Mouse (Mus musculus) lung, embryonic 16.5 days (tissue): ENCODE measurements around the gene Mon2. TPM values are rescaled to one million over a fixed set of nuclear protein-coding genes. Genes with fewer than 3 reads are reported as not detected.

Experiments used
- ATAC-seq: fragments of 200-750 bp; cut with Nextera tagmentation; 2 replicates; pipeline ENCODE4 v1.8.0; 2017; ENCODE audit warnings: low read depth, mild to moderate bottlenecking, moderate library complexity
- H3K27ac ChIP-seq: fragments of 300-500 bp; sonication (generic); 2 replicates; pipeline ENCODE4 v1.5.1; 2014; ENCODE audit warnings: mild to moderate bottlenecking, control low read depth, low read length
- H3K27me3 ChIP-seq: fragments of 300-500 bp; sonication (generic); 2 replicates; pipeline ENCODE4 v1.6.1; 2014; ENCODE audit warnings: low read depth, low read length, mixed read lengths; ENCODE audit not compliant: control insufficient read depth, insufficient read depth
- H3K36me3 ChIP-seq: fragments of 300-500 bp; sonication (generic); 2 replicates; pipeline ENCODE4 v1.6.1; 2014; ENCODE audit warnings: low read length; ENCODE audit not compliant: control insufficient read depth, insufficient read depth
- H3K4me1 ChIP-seq: fragments of 300-500 bp; sonication (generic); replicated peaks from 2 replicates; pipeline ENCODE4 v1.6.1; 2014; ENCODE audit warnings: low read length, mixed read lengths; ENCODE audit not compliant: control insufficient read depth, insufficient read depth
- H3K4me2 ChIP-seq: fragments of 300-500 bp; sonication (generic); 2 replicates; pipeline ENCODE4 v1.6.1; 2014; ENCODE audit warnings: low read depth, low read length, control low read depth
- H3K4me3 ChIP-seq: fragments of 300-500 bp; sonication (generic); 2 replicates; pipeline ENCODE4 v1.5.1; 2014; ENCODE audit warnings: mild to moderate bottlenecking, low read length, control low read depth
- H3K9ac ChIP-seq: fragments of 300-500 bp; sonication (generic); 2 replicates; pipeline ENCODE4 v1.6.1; 2014; ENCODE audit warnings: low read length, control low read depth
- H3K9me3 ChIP-seq: fragments of 300-500 bp; sonication (generic); 2 replicates; pipeline ENCODE4 v1.6.1; 2016; ENCODE audit warnings: low read length; ENCODE audit not compliant: control insufficient read depth
- WGBS: fragments of 180-500 bp; shearing (Covaris S2); extraction: QIAGEN DNeasy Blood & Tissue Kit; methylation state at CpG from one replicate; pipeline ENCODE4 v1.1.7; 2014; 5-methylcytosine and 5-hydroxymethylcytosine counted together
- polyA plus RNA-seq: library from polyadenylated mRNA; unstranded; fragments of >200 nt; fragmentation: Nextera tagmentation; extraction: Ambion mirVana; gene quantifications from 2 replicates; pipeline ENCODE4 v1.2.1, GENCODE M21; 2015

Mon2 gene
- polyA plus RNA-seq, 1 experiment from 2014 or later: 19.3 TPM

DNA sequence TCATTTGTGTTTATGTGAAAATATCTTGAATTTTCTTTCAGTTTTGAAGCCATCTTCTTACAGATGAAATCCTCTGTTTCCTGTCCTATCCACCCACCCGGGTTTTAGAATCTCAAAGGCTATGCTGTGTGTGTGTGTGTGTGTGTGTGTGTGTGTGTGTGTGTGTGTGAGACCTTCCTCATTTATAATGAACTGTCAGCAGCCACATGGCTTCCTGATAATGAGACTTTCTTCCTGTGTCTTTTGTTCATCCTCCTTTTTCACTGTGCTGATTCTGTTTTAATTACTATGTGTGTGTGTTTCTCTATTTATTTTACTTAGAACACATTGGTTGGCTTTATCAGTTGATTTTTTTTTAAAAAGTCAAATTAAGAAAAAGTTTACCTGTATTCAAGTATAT is 25.0 kb upstream of the Mon2 start:
- no peak for ATAC-seq
- no peak overlapping the region for H3K27ac ChIP-seq
- H3K4me1 ChIP-seq: no peaks in the 10 kb centered on the region
- no peak overlapping the region for H3K9ac ChIP-seq
- no peaks in the 10 kb centered on the region for H3K36me3 ChIP-seq
- H3K27me3 ChIP-seq: no peaks in the 10 kb centered on the region
- no peak overlapping the region for H3K4me2 ChIP-seq
- no peak overlapping the region for H3K4me3 ChIP-seq
- H3K9me3 ChIP-seq: no peaks in the 10 kb centered on the region
- 40% methylated on average over 1 of the region's 1 CpGs for WGBS

DNA sequence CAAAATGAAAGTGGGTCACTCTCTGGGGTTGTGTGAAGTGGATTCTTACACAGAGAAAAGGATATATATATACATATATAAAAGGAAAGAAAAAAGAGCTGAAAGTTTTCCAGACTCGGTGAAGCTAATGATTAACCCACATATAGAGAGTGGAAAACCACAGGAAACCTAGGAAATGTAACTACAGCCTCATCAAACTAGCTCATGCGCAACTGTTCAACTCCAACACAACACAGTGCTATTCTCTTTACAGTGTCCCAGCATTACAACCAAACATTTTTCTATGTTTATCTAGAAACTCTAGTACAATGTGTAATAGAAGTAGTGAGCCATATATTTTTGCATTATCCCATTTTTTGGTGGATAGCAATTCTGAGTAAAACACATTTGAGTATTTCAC is 24.3 kb upstream of the Mon2 start:
- no peaks in the 10 kb centered on the region for H3K36me3 ChIP-seq
- 60% methylated on average over 2 of the region's 2 CpGs for WGBS
- no peaks in the 10 kb centered on the region for H3K4me1 ChIP-seq
- H3K4me2 ChIP-seq: no peak overlapping the region
- no peaks in the 10 kb centered on the region for H3K9me3 ChIP-seq
- ATAC-seq: no peak
- H3K27me3 ChIP-seq: no peaks in the 10 kb centered on the region
- no peak overlapping the region for H3K27ac ChIP-seq
- H3K9ac ChIP-seq: no peak overlapping the region
- no peak overlapping the region for H3K4me3 ChIP-seq

DNA sequence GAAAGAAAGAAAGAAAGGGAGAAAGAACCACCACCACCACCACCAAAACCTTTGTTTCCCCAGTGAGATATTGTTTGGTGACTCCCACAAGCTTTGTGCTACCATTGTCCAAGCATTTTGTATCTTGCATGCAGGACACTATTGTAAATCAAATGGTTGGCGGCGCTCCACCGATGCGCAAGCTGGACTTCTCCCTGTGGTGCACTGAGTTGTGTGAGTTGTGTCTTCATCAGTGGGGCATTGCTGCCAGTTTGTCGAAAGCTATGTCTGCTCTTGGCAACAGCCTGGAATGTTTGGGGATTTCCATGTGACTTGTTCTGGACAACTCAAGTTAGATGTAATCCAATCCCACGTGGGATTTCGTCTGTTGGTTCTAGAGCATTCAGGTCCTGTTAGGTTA is 18.2 kb upstream of the Mon2 start:
- Histone ChIP-seq H3K9me3 (no peaks in the 10 kb centered on the region), H3K36me3 (no peaks in the 10 kb centered on the region), H3K27ac (no peak overlapping the region), H3K9ac (no peak overlapping the region), H3K4me2 (no peak overlapping the region), H3K4me3 (no peak overlapping the region), H3K27me3 (no peaks in the 10 kb centered on the region), H3K4me1 (no peaks in the 10 kb centered on the region)
- ATAC-seq: no peak
- WGBS: 79% methylated on average over 7 of the region's 7 CpGs

GRCm38 (mm10) chr10:123092577-123092976 is 16.3 kb upstream of the Mon2 start:
- 69% methylated on average over 3 of the region's 3 CpGs for WGBS
- no peaks in the 10 kb centered on the region for H3K27me3 ChIP-seq

DNA sequence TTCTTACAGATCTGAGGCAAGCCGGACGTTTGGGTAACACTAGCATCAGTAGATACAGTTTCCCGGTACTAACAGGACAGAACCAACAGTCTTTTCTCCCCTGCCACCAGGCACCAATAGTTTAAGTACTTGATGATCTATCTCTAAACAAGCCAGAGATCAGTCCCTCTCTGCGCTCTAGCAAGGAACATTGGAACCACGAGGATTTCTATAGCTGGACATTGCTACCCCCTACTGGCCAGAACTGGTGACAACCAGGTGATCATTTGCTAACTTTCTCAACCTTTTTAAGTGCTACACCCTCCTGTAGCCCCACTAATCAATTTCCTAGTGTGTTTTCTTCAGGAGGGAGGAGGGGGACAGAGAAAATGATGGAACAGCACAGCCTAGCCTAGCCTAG is 15.4 kb upstream of the Mon2 start:
- no peak overlapping the region for H3K4me2 ChIP-seq
- H3K4me1 ChIP-seq: no peaks in the 10 kb centered on the region
- H3K4me3 ChIP-seq: no peak overlapping the region
- ATAC-seq: peak; percentile 54
- H3K27ac ChIP-seq: no peak overlapping the region
- WGBS: 28% methylated on average over 5 of the region's 5 CpGs
- no peaks in the 10 kb centered on the region for H3K27me3 ChIP-seq
- H3K9ac ChIP-seq: no peak overlapping the region
- no peaks in the 10 kb centered on the region for H3K36me3 ChIP-seq
- no peaks in the 10 kb centered on the region for H3K9me3 ChIP-seq

More at GRCm38 (mm10) chr10:123092577-123092976, 16.3 kb upstream of the Mon2 start:
- Histone ChIP-seq H3K4me2 (no peak overlapping the region), H3K36me3 (no peaks in the 10 kb centered on the region), H3K27ac (no peak overlapping the region), H3K4me1 (no peaks in the 10 kb centered on the region), H3K4me3 (no peak overlapping the region), H3K9me3 (no peaks in the 10 kb centered on the region), H3K9ac (no peak overlapping the region)
- ATAC-seq: no peak

GRCm38 (mm10) chr10:123089425-123089930 is 13.2 kb upstream of the Mon2 start:
- Histone ChIP-seq H3K9me3 (no peaks in the 10 kb centered on the region), H3K4me1 (no peaks in the 10 kb centered on the region), H3K36me3 (no peaks in the 10 kb centered on the region), H3K4me2 (no peak overlapping the region), H3K27ac (no peak overlapping the region), H3K4me3 (no peak overlapping the region), H3K9ac (no peak overlapping the region), H3K27me3 (no peaks in the 10 kb centered on the region)
- no peak for ATAC-seq
- 80% methylated on average over 12 of the region's 12 CpGs for WGBS

DNA sequence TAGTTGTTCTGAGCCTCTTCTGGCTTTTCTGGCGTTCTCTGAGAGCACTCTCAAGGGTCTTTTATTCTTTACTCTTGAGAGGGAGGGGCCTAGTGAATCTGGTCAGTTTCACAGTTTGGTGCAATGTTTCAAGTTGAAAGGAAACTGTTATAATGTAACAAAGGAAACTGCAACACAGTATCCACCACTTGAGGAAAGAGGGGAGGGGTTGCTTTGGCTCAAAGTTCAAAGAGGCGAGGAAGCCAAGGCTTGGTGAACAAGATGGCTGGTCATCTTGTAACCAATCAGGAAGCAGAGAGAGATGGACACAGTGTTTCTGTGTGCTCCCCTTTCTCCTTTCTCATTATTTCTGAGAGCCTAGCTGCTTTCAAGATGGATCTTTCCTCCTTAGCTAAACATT is 10.5 kb upstream of the Mon2 start:
- ATAC-seq: no peak
- no peak overlapping the region for H3K4me2 ChIP-seq

DNA sequence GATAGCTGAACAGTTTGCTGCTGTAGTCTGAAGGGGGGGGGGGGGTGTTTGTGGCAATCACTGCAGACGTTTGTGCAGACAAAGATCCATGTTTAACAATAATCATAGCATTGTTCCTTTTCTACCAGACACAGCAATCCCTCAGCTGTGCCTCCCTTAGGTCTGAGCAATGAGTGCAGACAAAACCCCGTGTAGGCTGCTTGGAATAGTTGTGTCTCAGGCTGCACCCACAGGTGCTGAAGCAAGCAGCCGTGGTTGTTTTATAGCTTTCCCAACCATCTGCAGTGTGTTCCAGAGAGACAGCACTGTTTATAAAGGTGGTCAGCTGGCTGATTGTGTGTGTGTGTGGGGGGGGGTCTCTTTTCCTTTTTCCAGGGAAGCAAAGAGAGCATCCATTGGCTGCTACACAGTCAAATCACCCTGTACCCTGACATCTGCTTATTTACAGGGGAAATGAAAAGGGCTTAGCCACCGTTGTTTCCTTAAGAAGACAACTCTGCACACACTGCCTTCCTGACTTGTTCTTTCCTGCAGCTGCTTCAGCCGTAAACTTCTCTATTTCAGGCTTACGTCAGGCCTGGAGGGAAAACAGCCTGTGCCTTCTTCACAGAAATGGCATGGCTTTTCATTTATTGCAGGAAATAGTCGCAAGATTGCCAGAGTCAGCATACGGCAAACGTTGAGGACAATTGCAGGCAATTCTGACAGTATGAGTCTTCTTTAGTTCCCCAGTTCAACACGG is 8.8 kb upstream of the Mon2 start:
- no peaks in the 10 kb centered on the region for H3K4me1 ChIP-seq
- H3K36me3 ChIP-seq: no peaks in the 10 kb centered on the region
- no peak for ATAC-seq
- H3K9ac ChIP-seq: no peak overlapping the region
- H3K4me2 ChIP-seq: no peak overlapping the region
- no peak overlapping the region for H3K27ac ChIP-seq
- no peaks in the 10 kb centered on the region for H3K9me3 ChIP-seq
- no peaks in the 10 kb centered on the region for H3K27me3 ChIP-seq
- H3K4me3 ChIP-seq: no peak overlapping the region
- 47% methylated on average over 10 of the region's 10 CpGs for WGBS

More for the DNA sequence above, 10.5 kb upstream of the Mon2 start:
- no peak overlapping the region for H3K27ac ChIP-seq
- no peak overlapping the region for H3K9ac ChIP-seq
- no peaks in the 10 kb centered on the region for H3K36me3 ChIP-seq
- WGBS: 51% methylated on average over 2 of the region's 2 CpGs
- H3K27me3 ChIP-seq: no peaks in the 10 kb centered on the region
- no peaks in the 10 kb centered on the region for H3K9me3 ChIP-seq
- H3K4me1 ChIP-seq: no peaks in the 10 kb centered on the region
- no peak overlapping the region for H3K4me3 ChIP-seq

DNA sequence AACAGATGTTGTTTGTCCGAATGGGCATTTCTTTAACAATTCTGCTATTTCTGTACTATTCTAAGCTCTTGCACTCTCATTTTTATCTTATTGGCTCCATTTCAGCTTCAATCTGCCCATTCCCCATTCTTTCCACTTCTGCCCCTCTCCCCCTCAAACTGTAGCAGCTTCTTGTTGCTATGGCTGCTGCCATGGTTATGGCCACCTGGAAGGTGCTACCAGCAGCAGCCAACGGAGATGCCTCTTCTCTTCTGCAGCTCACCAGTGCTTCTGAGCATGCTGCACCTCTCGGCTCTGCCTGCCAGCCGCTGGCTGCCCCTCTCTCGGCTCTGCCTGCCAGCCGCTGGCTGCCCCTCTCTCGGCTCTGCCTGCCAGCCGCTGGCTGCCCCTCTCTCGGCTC is 8.0 kb upstream of the Mon2 start:
- no peak overlapping the region for H3K4me3 ChIP-seq
- no peaks in the 10 kb centered on the region for H3K4me1 ChIP-seq
- no peak overlapping the region for H3K4me2 ChIP-seq
- 52% methylated on average over 9 of the region's 9 CpGs for WGBS
- H3K27me3 ChIP-seq: no peaks in the 10 kb centered on the region
- no peak overlapping the region for H3K27ac ChIP-seq
- ATAC-seq: no peak
- no peaks in the 10 kb centered on the region for H3K36me3 ChIP-seq
- H3K9ac ChIP-seq: no peak overlapping the region
- H3K9me3 ChIP-seq: no peaks in the 10 kb centered on the region
